Mouse (Mus musculus) kidney, embryonic 16.5 days (tissue): Measurements from ENCODE around the gene Glod4. TPM values are rescaled to one million over a fixed set of nuclear protein-coding genes. Genes with fewer than 3 reads are reported as not detected.

ENCODE experiments used
- ATAC-seq: fragments of 200-750 bp; cut with Nextera tagmentation; 2 replicates; pipeline ENCODE4 v1.8.0; 2017; ENCODE audit warnings: moderate TSS enrichment; ENCODE audit not compliant: low FRiP score, low TSS enrichment
- H3K27ac ChIP-seq: fragments of 300-500 bp; sonication (generic); 2 replicates; pipeline ENCODE4 v1.5.1; 2014; ENCODE audit warnings: low read length
- H3K27me3 ChIP-seq: fragments of 300-500 bp; sonication (generic); 2 replicates; pipeline ENCODE4 v1.6.1; 2014; ENCODE audit warnings: low read length, control low read depth, mixed read lengths; ENCODE audit not compliant: insufficient read depth
- H3K36me3 ChIP-seq: fragments of 300-500 bp; sonication (generic); 2 replicates; pipeline ENCODE4 v1.6.1; 2014; ENCODE audit warnings: low read length, control low read depth, mixed read lengths; ENCODE audit not compliant: insufficient read depth
- H3K4me1 ChIP-seq: fragments of 300-500 bp; sonication (generic); 2 replicates; pipeline ENCODE4 v1.6.1; 2014; ENCODE audit warnings: low read length, control low read depth, mixed read lengths; ENCODE audit not compliant: insufficient read depth
- H3K4me2 ChIP-seq: fragments of 300-500 bp; sonication (generic); replicated peaks from 2 replicates; pipeline ENCODE4 v1.6.1; 2014; ENCODE audit warnings: low read depth, low read length
- H3K4me3 ChIP-seq: fragments of 300-500 bp; sonication (generic); 2 replicates; pipeline ENCODE4 v1.5.1; 2014; ENCODE audit warnings: mild to moderate bottlenecking, low read length
- H3K9ac ChIP-seq: fragments of 300-500 bp; sonication (generic); replicated peaks from 2 replicates; pipeline ENCODE4 v1.6.1; 2014; ENCODE audit warnings: low read length
- H3K9me3 ChIP-seq: fragments of 300-500 bp; sonication (generic); 2 replicates; pipeline ENCODE4 v1.6.1; 2016; ENCODE audit warnings: low read length, control low read depth
- WGBS: fragments of 180-500 bp; shearing (Covaris S2); extraction: QIAGEN DNeasy Blood & Tissue Kit; methylation state at CpG from one replicate; pipeline ENCODE4 v1.1.7; 2014; 5-methylcytosine and 5-hydroxymethylcytosine counted together
- polyA plus RNA-seq: library from polyadenylated mRNA; unstranded; fragments of >200 nt; fragmentation: Nextera tagmentation; extraction: Ambion mirVana; gene quantifications from 2 replicates; pipeline ENCODE4 v1.2.1, GENCODE M21; 2015

Glod4 gene
- polyA plus RNA-seq, 1 experiment from 2014 or later, result 142 TPM

DNA sequence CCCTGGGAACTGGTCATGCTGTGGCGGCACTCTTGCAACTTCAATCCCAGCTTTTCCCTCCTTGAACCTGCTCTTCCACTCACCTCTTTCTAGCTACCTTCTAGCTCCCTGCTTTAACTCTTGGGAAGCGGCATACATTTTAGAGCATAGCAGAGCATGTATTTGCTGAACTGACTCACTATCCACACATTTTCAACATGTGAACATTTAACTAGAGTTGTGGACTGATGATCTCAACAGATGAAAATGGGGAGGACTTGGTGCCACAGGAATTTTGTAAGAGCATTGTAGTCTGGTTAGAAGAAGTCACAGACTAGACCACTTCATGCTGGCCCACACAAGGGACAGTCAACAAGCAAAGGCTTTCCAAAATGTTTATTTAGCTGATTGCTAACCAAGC lies 85.2 kb downstream of the Glod4 start:
- H3K9me3 ChIP-seq, result no peaks in the 10 kb centered on the region
- H3K4me1 ChIP-seq, result no peaks in the 10 kb centered on the region
- H3K4me2 ChIP-seq, result no peak overlapping the region
- no peak overlapping the region for H3K27ac ChIP-seq
- ATAC-seq, result no peak
- peaks cover 10% of the 10 kb centered on the region; the same call in 1 of the 2 replicates for H3K36me3 ChIP-seq
- WGBS, result 97% methylated on average over 2 of the region's 2 CpGs
- no peaks in the 10 kb centered on the region for H3K27me3 ChIP-seq
- H3K4me3 ChIP-seq, result no peak overlapping the region
- no peak overlapping the region for H3K9ac ChIP-seq

DNA sequence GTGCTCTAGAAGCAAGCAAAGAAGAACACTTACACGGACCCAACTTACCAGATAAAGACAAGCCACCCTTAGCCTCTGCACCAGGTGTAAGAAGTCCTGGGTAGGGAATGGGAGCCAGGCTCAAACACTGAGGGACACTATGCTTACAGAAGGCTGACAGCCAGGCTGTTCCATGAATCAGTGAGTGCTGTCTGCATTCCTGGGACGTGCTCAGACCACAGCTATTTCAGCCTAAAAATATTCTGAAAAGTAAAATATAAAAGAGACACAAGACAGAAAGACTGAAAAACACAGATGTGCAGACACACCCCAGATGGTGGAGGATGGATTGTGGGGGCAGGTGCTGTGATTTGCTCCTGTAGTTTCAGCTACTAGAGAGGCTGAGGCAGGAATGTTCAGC lies 88.7 kb downstream of the Glod4 start:
- Histone ChIP-seq H3K9ac (no peak overlapping the region), H3K9me3 (no peaks in the 10 kb centered on the region), H3K36me3 (peaks cover 5% of the 10 kb centered on the region; the same call in 1 of the 2 replicates), H3K4me2 (no peak overlapping the region), H3K27ac (no peak overlapping the region), H3K27me3 (no peaks in the 10 kb centered on the region), H3K4me1 (peaks cover 3% of the 10 kb centered on the region; the same call in 1 of the 2 replicates), H3K4me3 (no peak overlapping the region)
- ATAC-seq, result no peak
- 92% methylated on average over 2 of the region's 2 CpGs for WGBS

DNA sequence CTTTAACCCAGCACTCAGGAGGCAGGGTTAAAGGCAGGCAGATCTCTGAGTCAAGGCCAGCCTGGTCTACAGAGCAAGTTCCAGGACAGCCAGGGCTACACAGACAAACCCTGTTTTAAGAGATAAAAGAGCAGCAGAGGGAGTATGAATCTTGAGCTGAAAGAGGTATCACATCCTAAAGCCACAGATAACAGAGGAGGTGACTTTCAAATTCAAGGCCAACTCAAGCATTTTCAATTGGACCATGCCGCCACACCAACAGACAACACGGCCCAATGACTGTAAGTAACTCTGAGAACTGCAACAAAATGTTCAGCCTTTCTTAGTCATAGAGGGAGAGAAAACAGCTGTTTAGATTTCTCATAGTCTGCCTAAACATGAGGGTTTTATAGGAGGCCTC lies 89.3 kb downstream of the Glod4 start:
- no peak overlapping the region for H3K27ac ChIP-seq
- peaks cover 3% of the 10 kb centered on the region; the same call in 1 of the 2 replicates for H3K4me1 ChIP-seq
- H3K9me3 ChIP-seq, result no peaks in the 10 kb centered on the region
- no peak overlapping the region for H3K9ac ChIP-seq
- no peak for ATAC-seq
- peaks cover 5% of the 10 kb centered on the region; the same call in 1 of the 2 replicates for H3K36me3 ChIP-seq
- H3K4me2 ChIP-seq, result no peak overlapping the region
- H3K27me3 ChIP-seq, result no peaks in the 10 kb centered on the region
- WGBS, result 93% methylated on average over 2 of the region's 2 CpGs
- H3K4me3 ChIP-seq, result no peak overlapping the region

DNA sequence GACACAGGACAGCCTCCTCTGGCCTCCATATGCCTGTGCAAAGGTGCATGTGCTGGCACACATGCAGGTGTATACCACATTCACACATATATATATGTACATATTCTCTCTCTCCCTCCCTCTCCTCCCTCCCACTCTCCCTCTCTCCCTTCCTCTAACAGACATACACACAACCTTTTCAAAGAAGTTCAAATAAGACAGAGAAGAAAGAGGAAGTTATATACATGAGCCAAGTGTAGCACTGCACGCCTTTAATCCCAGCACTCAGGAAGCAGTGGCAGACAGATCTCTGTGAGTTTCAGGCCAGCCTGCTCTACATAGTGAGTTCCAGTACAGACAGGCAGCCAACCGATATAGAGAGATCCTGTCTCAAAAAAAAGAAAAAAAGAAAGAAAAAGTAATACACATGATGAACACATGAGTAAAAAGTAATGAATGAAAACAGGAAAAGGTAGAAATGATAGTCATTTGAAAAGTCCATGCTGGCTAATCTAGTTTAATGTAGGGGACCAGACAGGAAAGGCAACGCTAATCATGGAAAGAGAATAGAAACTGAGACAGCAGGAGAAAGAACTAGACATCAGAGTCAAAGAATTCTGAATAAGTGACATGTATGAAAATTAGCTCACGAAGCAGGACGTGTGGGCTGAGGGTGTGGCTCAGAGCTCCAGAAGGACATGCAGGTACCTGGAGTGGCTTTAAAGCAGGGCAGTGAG lies 90.1 kb downstream of the Glod4 start:
- ATAC-seq, result no peak
- Histone ChIP-seq H3K36me3 (peaks cover 5% of the 10 kb centered on the region; the same call in 1 of the 2 replicates), H3K4me1 (peaks cover 3% of the 10 kb centered on the region; the same call in 1 of the 2 replicates), H3K4me3 (no peak overlapping the region), H3K27ac (no peak overlapping the region), H3K27me3 (no peaks in the 10 kb centered on the region), H3K9me3 (no peaks in the 10 kb centered on the region), H3K4me2 (no peak overlapping the region), H3K9ac (no peak overlapping the region)
- WGBS, result 85% methylated on average over 5 of the region's 5 CpGs

DNA sequence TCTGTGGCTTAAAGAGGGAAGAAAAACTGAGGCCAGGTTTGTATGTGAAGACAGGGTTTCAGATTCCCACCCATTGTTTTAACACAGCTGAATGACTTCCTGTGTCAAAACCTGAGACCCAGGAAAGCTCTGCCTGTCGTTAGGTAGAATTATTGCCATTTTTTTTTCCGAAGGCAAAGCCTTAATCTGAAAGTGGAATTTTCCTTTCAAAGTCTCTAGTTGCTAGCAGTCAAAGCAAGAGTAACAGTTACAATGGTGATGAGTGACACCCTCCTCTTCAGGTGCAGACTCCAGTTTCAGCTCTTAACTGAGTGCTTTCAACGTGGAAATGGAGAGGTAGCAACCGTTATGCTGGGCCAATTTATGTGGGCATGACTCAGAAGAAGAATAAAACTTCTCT lies 92.5 kb downstream of the Glod4 start:
- no peak overlapping the region for H3K9ac ChIP-seq
- 11% methylated on average over 4 of the region's 4 CpGs for WGBS
- no peaks in the 10 kb centered on the region for H3K9me3 ChIP-seq
- H3K27ac ChIP-seq, result peak overlapping the region; percentile 29; the same call in 1 of the 2 replicates
- H3K4me2 ChIP-seq, result no peak overlapping the region
- peaks cover 7% of the 10 kb centered on the region; the same call in 1 of the 2 replicates for H3K4me1 ChIP-seq
- ATAC-seq, result no peak
- H3K27me3 ChIP-seq, result no peaks in the 10 kb centered on the region
- H3K36me3 ChIP-seq, result peaks cover 5% of the 10 kb centered on the region; the same call in 1 of the 2 replicates
- H3K4me3 ChIP-seq, result no peak overlapping the region

GRCm38 (mm10) chr11:76148055-76149008 lies 95.2 kb downstream of the Glod4 start:
- no peak overlapping the region for H3K4me3 ChIP-seq
- H3K4me1 ChIP-seq, result peaks cover 7% of the 10 kb centered on the region; the same call in 1 of the 2 replicates
- 77% methylated on average over 8 of the region's 8 CpGs for WGBS
- H3K9me3 ChIP-seq, result no peaks in the 10 kb centered on the region
- H3K36me3 ChIP-seq, result no peaks in the 10 kb centered on the region; the same call in 1 of the 2 replicates
- 0 out of 2 replicates have a peak overlapping the region, but pooled peaks have one; percentile 11 for H3K27ac ChIP-seq
- no peak overlapping the region for H3K4me2 ChIP-seq
- H3K9ac ChIP-seq, result no peak overlapping the region
- no peak for ATAC-seq
- H3K27me3 ChIP-seq, result no peaks in the 10 kb centered on the region

DNA sequence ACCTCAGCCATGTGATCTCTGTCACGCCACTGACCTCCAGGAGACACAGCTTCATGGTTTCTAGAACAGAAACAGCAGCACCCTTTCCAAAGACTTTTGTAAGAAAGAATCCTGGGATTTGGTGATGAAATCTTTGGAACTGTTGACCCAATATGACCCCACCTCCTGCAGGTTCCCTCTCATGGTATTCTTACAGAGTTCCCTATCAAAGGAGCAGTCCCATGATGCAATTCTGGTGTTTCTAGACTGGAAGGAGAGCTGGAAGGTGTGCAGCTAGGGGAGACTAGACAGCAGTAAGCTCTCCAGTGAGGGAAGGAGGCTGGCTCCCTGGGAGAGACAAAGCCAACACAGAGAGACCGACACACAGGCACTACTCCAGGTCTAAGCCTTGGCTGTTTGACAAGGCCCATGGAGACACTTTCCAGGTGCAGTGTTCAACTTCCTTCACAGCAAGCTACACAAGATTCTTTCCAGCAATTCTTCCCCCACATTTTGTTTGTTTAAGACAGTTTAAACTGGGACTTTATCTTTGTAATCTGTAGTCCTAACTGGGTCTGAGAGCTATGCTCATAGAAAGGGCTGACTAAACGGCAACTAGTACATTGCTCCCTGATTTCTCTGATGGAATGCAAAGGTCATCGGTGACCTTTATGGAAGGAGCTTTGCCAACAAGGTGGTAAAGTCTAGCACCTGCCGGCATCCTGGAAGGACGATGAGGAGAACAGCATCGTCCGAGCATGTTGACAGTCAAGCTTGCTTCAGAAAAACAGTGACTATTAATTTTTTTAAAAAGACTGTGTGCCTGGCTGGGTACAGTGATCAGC lies 97.1 kb downstream of the Glod4 start:
- Histone ChIP-seq H3K9me3 (no peaks in the 10 kb centered on the region), H3K4me1 (peaks cover 7% of the 10 kb centered on the region; the same call in 1 of the 2 replicates), H3K27ac (no peak overlapping the region), H3K27me3 (no peaks in the 10 kb centered on the region), H3K9ac (no peak overlapping the region), H3K4me2 (no peak overlapping the region), H3K36me3 (no peaks in the 10 kb centered on the region), H3K4me3 (no peak overlapping the region)
- no peak for ATAC-seq
- 83% methylated on average over 8 of the region's 8 CpGs for WGBS

DNA sequence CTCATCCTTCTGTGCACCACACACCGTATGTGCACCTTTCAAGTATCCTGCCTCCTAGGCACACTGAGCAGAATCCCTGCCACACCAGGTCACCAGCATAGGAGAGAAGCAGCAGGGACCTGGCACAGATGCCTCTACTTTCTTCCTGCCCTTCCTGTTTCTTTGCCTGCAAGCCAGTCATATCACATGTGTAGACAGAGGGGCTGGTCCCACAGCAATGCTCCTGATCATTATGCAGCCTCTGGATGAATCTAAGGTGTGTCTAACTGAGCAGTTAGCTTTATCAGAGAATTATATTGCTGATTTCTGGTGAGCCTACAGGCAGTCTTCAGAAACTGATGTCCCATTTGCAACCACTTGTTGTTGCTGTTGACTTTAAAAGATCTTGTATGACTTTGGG lies 98.4 kb downstream of the Glod4 start:
- H3K9me3 ChIP-seq, result no peaks in the 10 kb centered on the region
- no peak overlapping the region for H3K4me2 ChIP-seq
- H3K27ac ChIP-seq, result no peak overlapping the region
- 0 out of 2 replicates have a peak, but pooled peaks cover 5% of the 10 kb centered on the region for H3K4me1 ChIP-seq
- H3K27me3 ChIP-seq, result no peaks in the 10 kb centered on the region
- 100% methylated on average over 1 of the region's 1 CpGs for WGBS
- no peak overlapping the region for H3K9ac ChIP-seq
- H3K36me3 ChIP-seq, result no peaks in the 10 kb centered on the region
- no peak overlapping the region for H3K4me3 ChIP-seq
- ATAC-seq, result no peak

DNA sequence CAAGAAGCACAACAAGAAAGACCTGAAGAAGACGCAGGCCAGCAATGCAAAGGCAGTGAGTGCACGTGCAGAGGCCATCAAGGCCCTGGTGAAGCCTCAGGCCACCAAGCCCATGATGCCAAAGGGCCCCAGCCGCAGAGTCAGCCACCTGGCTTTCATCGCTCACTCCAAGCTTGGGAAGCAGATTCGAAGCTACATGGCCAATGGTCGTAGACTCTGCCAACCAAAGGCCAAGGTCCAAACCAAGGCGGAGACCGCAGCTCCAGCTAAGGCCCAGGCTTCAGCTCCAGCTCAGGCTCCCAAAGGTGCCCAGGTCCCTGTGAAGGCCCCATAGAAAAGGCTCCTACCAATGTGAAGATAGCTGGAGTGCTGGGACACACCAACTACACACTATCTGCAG lies 99.1 kb downstream of the Glod4 start:
- no peak for ATAC-seq
- WGBS, result 93% methylated on average over 8 of the region's 8 CpGs
- H3K27ac ChIP-seq, result no peak overlapping the region; the same call in 1 of the 2 replicates
- no peaks in the 10 kb centered on the region for H3K36me3 ChIP-seq
- no peak overlapping the region for H3K4me2 ChIP-seq
- no peaks in the 10 kb centered on the region for H3K9me3 ChIP-seq
- no peaks in the 10 kb centered on the region for H3K27me3 ChIP-seq
- H3K4me3 ChIP-seq, result no peak overlapping the region
- H3K4me1 ChIP-seq, result 0 out of 2 replicates have a peak, but pooled peaks cover 5% of the 10 kb centered on the region
- no peak overlapping the region for H3K9ac ChIP-seq
